Mouse (Mus musculus): Measurements from ENCODE around the gene Lrrc8c.

The Lrrc8c gene

DNA sequence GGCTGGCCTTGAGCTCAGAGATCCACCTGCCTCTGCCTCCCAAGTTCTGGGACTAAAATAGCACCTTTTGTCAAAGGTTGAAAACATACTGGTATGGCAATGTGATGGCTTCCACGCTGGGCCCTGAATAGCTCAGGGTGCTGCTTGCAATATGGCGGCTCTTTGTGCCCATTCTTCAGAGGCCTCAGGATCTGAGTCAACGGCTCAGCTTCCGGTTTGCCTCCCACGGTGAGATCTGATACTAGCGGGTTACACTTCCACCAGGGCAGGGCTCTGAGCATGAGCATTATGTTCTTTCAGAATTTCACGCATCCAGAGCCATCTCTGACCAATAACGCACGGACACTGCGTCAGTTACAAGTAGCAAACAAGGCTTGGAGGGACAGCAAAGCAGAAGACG is 120.2 kb downstream of the Lrrc8c start:
- no peak for DNase-seq (ENCODE audit: low spot score)

DNA sequence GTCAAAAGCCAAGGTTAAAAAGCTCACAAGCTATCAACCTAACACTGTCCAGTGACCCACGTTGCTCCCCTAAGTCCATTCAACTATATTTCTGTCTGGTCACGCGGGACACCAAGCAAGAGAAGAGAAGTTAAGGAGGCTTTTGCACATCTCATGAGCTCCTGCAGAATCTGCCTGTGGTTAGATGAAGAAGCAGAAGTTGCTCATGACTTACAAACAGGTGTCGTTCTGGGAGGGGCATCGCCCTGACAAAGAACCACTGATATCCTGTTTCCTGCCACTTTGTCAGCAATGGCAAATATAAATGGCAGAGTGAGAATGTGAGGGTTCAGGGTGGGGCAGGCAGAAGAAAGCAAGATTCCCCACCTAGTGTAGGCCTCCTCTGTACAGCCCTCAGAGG is 123.3 kb downstream of the Lrrc8c start:
- no peak for DNase-seq (ENCODE audit: low spot score)

- DNase-seq (ENCODE audit: low spot score): no peak
Measured at GRCm38 (mm10) chr5:105643276-105643675, 124.1 kb downstream of the Lrrc8c start.

- DNase-seq (ENCODE audit: low spot score): no peak
Measured at GRCm38 (mm10) chr5:105644195-105644594, 125.0 kb downstream of the Lrrc8c start.

DNA sequence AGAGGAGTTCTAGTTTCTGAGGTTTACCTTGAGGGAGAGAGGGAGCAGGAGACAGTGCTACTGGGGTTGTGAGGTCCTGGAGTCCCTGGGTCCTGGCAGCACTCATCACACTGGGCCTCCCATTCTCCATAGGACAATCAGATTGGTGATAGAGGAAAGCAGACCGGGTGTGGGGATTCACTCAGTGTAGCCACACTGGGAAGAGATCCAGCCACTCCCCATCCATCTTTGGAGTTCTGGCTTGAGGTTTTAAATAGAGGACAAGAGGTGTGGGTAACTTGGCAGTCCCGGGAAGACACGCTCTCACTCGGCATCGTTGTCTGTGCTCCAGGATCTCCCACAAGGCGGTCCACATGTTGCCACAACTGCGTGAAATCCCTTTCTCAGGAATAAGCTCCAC is 127.9 kb downstream of the Lrrc8c start:
- DNase-seq (ENCODE audit: low spot score): no peak

GRCm38 (mm10) chr5:105648648-105649287 is 129.6 kb downstream of the Lrrc8c start:
- no peak for DNase-seq (ENCODE audit: low spot score)

GRCm38 (mm10) chr5:105649514-105650001 is 130.4 kb downstream of the Lrrc8c start:
- DNase-seq (ENCODE audit: low spot score): no peak

DNA sequence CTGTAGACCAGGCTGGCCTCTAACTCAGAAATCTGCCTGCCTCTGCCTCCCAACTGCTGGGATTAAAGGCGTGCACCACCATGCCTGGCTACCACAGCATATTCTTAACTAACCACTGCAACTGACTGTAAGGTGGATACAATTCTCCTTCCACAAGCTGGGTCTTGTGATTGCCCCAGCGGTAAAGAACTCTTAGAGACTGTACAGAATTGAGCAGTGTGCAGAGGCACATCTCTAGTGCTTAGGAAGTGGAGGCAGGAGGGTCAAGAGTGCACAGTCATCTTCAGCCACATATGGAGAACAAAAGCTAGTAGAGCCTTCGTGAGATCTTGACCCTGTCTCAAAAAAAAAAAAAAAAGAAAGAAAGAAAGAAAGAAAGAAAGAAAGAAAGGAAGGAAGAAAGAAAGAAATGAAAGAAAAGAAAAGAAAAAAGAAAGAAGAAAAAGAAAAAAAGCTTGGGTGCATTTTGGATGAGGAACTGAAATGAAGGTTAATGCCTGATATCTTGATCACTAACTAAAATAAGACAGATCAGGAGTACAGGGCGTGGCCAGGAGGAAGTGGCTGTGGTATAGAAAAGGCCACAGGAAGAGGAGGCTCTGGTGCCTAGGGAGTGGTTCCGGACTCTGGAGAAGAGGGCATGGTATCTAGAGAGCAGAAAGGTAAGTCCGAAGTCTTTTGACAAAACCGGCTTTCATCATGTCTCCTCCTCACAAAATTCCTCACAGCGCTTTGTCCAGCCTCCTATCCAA is 131.7 kb downstream of the Lrrc8c start:
- no peak for DNase-seq (ENCODE audit: low spot score)

DNA sequence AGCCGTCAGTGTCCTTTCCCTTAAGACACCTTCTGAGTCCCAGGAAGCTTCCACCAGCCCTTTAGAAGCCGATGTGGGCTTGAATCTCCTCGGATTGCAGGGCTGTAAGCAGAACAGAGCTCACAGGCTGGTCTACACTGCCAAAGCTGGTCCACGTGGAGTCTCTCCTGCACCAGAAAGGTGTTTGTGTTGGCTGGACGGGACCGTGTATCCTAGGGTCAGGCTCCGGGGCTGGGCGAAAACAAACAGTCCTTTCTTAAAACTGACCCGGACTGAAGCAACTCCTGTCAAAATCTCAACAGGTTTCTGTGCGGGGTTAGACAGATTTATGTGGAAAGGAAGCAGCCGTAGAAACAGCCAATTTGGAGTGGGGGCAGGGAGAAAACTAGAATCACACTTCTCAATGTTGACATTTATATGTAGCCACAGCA is 132.4 kb downstream of the Lrrc8c start:
- DNase-seq (ENCODE audit: low spot score): no peak

GRCm38 (mm10) chr5:105654237-105655063 is 135.3 kb downstream of the Lrrc8c start:
- peak; percentile 72 for DNase-seq (ENCODE audit: low spot score)

DNA sequence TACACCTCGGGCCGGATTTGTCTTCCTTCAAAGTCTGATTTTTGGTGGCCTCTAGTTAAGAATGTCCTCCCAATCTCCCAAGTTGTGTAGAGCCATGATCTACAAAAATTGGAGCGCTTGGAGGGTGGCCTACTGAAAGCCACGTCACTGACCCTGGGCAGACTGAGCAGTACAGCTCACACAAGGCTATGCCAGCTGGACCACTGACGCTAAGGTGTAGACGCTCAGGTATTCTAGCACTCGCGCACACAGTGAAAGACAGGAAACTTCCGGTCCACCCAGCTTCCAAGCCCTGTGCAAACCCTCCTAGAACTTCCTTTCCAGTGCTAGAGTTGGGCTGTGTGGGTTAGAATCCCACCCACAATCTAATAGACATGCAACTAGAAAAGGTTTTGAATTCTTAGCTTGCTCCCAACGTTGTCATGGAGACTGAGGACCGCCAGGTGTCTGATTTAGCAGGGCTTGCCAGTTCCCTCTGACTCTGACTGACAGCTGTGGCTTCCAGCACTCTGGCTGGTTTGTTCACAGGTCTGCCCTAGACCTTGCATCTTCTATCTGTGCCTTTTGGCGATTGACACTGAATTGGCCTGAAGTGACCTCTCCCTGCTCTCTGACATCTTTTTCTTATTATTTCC is 136.0 kb downstream of the Lrrc8c start:
- no peak for DNase-seq (ENCODE audit: low spot score)

GRCm38 (mm10) chr5:105661894-105662293 is 142.7 kb downstream of the Lrrc8c start:
- no peak for DNase-seq (ENCODE audit: low spot score)

All from left cerebral cortex, adult 11 months (tissue).